Mouse (Mus musculus) megakaryocyte, embryonic 14.5 days (primary cell): Measurements from ENCODE around the gene Tmem79.

Experiments
- FLI1 ChIP-seq: IDR thresholded peaks from 2 replicates; pipeline ENCODE4 v1.6.1; 2012; ENCODE audit warnings: low read length, inconsistent platforms, mixed read lengths
- GATA1 ChIP-seq: IDR thresholded peaks from 3 replicates; pipeline ENCODE4 v1.6.1; 2012; ENCODE audit warnings: mixed read lengths, low read length, inconsistent platforms, borderline replicate concordance

DNA sequence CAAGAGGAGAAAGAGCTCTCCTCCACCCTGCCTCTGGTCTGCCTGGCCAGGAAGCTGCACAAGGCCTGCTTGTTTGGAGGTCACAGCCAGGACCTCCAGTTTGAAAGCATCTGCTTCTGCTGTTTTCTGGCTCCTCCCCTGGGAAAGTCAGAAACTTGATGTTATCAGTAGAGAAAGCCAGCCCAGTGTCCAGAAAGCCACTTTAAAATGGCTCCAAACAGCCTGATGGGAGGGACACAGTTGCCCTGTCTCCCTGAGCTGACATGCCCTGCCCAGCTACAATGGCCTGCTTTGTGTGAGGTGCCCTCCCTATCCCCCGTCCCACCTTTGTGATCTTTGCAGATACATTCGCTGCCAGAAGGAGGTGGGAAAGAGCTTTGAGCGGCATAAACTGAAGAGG, 24.0 kb upstream of the Tmem79 start:
- TF ChIP-seq FLI1 (no peak), GATA1 (no peak)
